Mouse (Mus musculus): ENCODE results near the gene Angptl8.

DNA sequence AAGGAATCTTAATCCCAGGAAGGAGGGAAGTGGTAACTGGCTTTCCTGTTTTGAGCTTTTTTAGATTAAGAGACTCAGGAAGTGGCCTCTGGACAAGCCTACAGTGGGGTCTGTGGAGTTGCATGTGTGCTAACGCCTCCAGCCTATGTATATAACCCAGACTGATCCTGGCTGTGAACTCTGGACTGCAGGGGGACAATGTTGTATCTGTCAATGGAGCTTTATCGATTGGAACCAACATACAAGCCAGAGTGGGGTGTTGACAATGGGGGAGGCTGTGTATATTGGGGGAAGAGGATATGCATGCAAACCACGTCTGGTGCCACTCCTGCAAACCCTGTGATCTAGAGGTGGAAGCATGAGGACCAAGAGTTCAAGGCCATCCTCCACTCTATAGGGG lies 28.9 kb upstream of the Angptl8 start:
- no peak for TF ChIP-seq POLR2A (IDR thresholded peaks at IDR 0.05; ENCODE audit: extremely low read depth, insufficient read depth, low read length)
- no peak for TF ChIP-seq CTCF (IDR thresholded peaks at IDR 0.05; ENCODE audit: low read depth, low read length)

Data from liver, adult 2 months (tissue).